Comparison of ENCODE assay signal across 30 mouse cellular contexts in genomic region chr11:96031701-96032100, GRCm38 (mm10). TPM values are rescaled to one million over a fixed set of nuclear protein-coding genes. Genes with fewer than 3 reads are reported as not detected.
DNase-seq lines count a peak whose midpoint lies in the region; ATAC-seq and TF ChIP-seq lines count a peak whose summit lies in the region.
"Had no signal": no experiment of that assay in that cellular context is flagged by ENCODE, and none has a peak within 500 bp of the region (broad histone marks: within the 10 kb centered on the region; RNA-seq: fewer than 3 reads in every experiment).

No protein-coding gene starts in this region.

- no peaks in the 10 kb centered on the region; the same call in 1 of the 2 replicates for H3K27me3 ChIP-seq in heart, postnatal 0 days (ENCODE audit: control insufficient read depth, insufficient read depth, low read length)
- peaks cover 2% of the 10 kb centered on the region; the same call in 1 of the 2 replicates for H3K27me3 ChIP-seq in heart, embryonic 10.5 days (ENCODE audit: insufficient read depth, poor library complexity, severe bottlenecking)
- no peaks in the 10 kb centered on the region for H3K27me3 ChIP-seq in lung, embryonic 14.5 days (ENCODE audit: insufficient read depth, low read length)

- no peak for ATAC-seq in heart, postnatal 0 days (ENCODE audit: insufficient read depth, low read depth)
- no peak for ATAC-seq in lung, embryonic 14.5 days (ENCODE audit: insufficient read depth)
- 0 out of 2 replicates have a peak, but pooled peaks have one; percentile 23 for ATAC-seq in megakaryocyte progenitor cell, adult 5-6 weeks (replicated peaks; ENCODE audit: poor library complexity)
- ATAC-seq: forebrain, embryonic 15.5 days; intestine, embryonic 16.5 days; midbrain, embryonic 15.5 days had no signal

- TF ChIP-seq CTCF in heart, postnatal 0 days (IDR thresholded peaks at IDR 0.05; ENCODE audit: low read depth) = peak; percentile 32; the same call in 1 of the 2 replicates
- TF ChIP-seq CTCF in lung, embryonic 14.5 days (IDR thresholded peaks at IDR 0.05; ENCODE audit: low read depth) = peak; percentile 41

- H3K4me1 ChIP-seq in heart, postnatal 0 days (ENCODE audit: control insufficient read depth, insufficient read depth) = peaks cover 10% of the 10 kb centered on the region
- H3K4me1 ChIP-seq in heart, embryonic 10.5 days = peaks cover 8% of the 10 kb centered on the region; the same call in 1 of the 2 replicates
- peaks cover 6% of the 10 kb centered on the region; the same call in 1 of the 2 replicates for H3K4me1 ChIP-seq in lung, embryonic 14.5 days (ENCODE audit: insufficient read depth)

- no peak for DNase-seq in heart, postnatal 0 days (ENCODE audit: low spot score)
- DNase-seq in heart, embryonic 10.5 days (ENCODE audit: low spot score) = no peak
- DNase-seq in lung, embryonic 14.5 days = no peak
- no peak for DNase-seq in lung, postnatal 25 days (ENCODE audit: low spot score)
- peak; percentile 77 for DNase-seq in ES-CJ7 (ENCODE audit: low read depth, low spot score)
- DNase-seq in layer of hippocampus, adult 9-10 months (ENCODE audit: low spot score) = no peak
- DNase-seq in right cerebral cortex, postnatal 4 days = no peak
- DNase-seq: adrenal gland, postnatal 10 days; cerebellum, adult 9-11 months; gastrocnemius, postnatal 36 days; heart, postnatal 14 days; right cerebral cortex, postnatal 14 days; thymus, postnatal 14 days had no signal

- no peaks in the 10 kb centered on the region for H3K9me3 ChIP-seq in heart, postnatal 0 days (replicated peaks; ENCODE audit: control insufficient read depth, low read length)
- H3K9me3 ChIP-seq in heart, embryonic 10.5 days = no peaks in the 10 kb centered on the region
- H3K9me3 ChIP-seq in lung, embryonic 14.5 days (ENCODE audit: low read depth, low read length) = no peaks in the 10 kb centered on the region
- H3K9me3 ChIP-seq: embryonic facial prominence, embryonic 12.5 days; forebrain, embryonic 15.5 days; G1E; limb, embryonic 10.5 days; megakaryocyte, embryonic 14.5 days; midbrain, embryonic 15.5 days had no signal

- no peak overlapping the region for H3K4me2 ChIP-seq in heart, postnatal 0 days (ENCODE audit: low read depth, low read length)
- H3K4me2 ChIP-seq in lung, embryonic 14.5 days = no peak overlapping the region
- H3K4me2 ChIP-seq: embryonic facial prominence, embryonic 12.5 days; forebrain, embryonic 15.5 days; heart, embryonic 11.5 days; hindbrain, embryonic 14.5 days; liver, embryonic 11.5 days; midbrain, embryonic 15.5 days had no signal

- H3K27ac ChIP-seq in heart, postnatal 0 days (ENCODE audit: low read depth) = no peak overlapping the region
- H3K27ac ChIP-seq in heart, embryonic 10.5 days = no peak overlapping the region
- no peak overlapping the region for H3K27ac ChIP-seq in lung, embryonic 14.5 days (ENCODE audit: low read depth)
- H3K27ac ChIP-seq: embryonic facial prominence, embryonic 12.5 days; forebrain, embryonic 15.5 days; hindbrain, embryonic 14.5 days; limb, embryonic 10.5 days; midbrain, embryonic 15.5 days had no signal

- no peak overlapping the region for H3K4me3 ChIP-seq in heart, postnatal 0 days (ENCODE audit: low read depth, low read length)
- H3K4me3 ChIP-seq in heart, embryonic 10.5 days = no peak overlapping the region
- no peak overlapping the region for H3K4me3 ChIP-seq in lung, embryonic 14.5 days (ENCODE audit: low read depth, low read length)
- H3K4me3 ChIP-seq: embryonic facial prominence, embryonic 12.5 days; forebrain, embryonic 15.5 days; limb, embryonic 10.5 days; megakaryocyte, embryonic 14.5 days; midbrain, embryonic 15.5 days had no signal

- H3K9ac ChIP-seq in heart, postnatal 0 days (replicated peaks; ENCODE audit: low read depth, low read length) = no peak overlapping the region
- no peak overlapping the region for H3K9ac ChIP-seq in lung, embryonic 14.5 days
- H3K9ac ChIP-seq: embryonic facial prominence, embryonic 12.5 days; forebrain, embryonic 15.5 days; hindbrain, embryonic 14.5 days; midbrain, embryonic 15.5 days had no signal

- 79% methylated on average over 2 of the region's 2 CpGs for WGBS in heart, postnatal 0 days
- WGBS in heart, embryonic 10.5 days = 76% methylated on average over 2 of the region's 2 CpGs
- 80% methylated on average over 2 of the region's 2 CpGs for whole genome bisulfite sequencing in lung, embryonic 14.5 days

- H3K36me3 ChIP-seq in heart, postnatal 0 days (replicated peaks; ENCODE audit: control insufficient read depth, insufficient read depth, low read length) = no peaks in the 10 kb centered on the region
- peaks cover 2% of the 10 kb centered on the region; the same call in 1 of the 2 replicates for H3K36me3 ChIP-seq in heart, embryonic 10.5 days
- no peaks in the 10 kb centered on the region for H3K36me3 ChIP-seq in lung, embryonic 14.5 days (ENCODE audit: insufficient read depth)
- H3K36me3 ChIP-seq: embryonic facial prominence, embryonic 12.5 days; forebrain, embryonic 15.5 days; midbrain, embryonic 15.5 days had no signal

- no peak for TF ChIP-seq EP300 in heart, postnatal 0 days (IDR thresholded peaks at IDR 0.05; ENCODE audit: low read depth)

RNA-seq across cellular contexts. Expression of gene Snf8, which starts 3.0 kb away (rescaled TPM):
- total RNA-seq in heart, postnatal 0 days (2014; rRNA removed; ENCODE audit: low replicate concordance) = 24.0 and 25.2 TPM in 2 replicates
- 59.4 and 63.0 TPM in 2 replicates for polyA plus RNA-seq in heart, postnatal 0 days (2015; fragmentation: Nextera tagmentation; extraction: Ambion mirVana)
- 88.3 and 102 TPM in 2 replicates for polyA plus RNA-seq in heart, embryonic 10.5 days (2016; fragmentation: Nextera tagmentation; extraction: Ambion mirVana)
- polyA plus RNA-seq in lung, embryonic 14.5 days (2014; fragmentation: Nextera tagmentation; extraction: Ambion mirVana) = 37.2 and 37.6 TPM in 2 replicates
- 71.4 and 78.1 TPM in 2 replicates for total RNA-seq in megakaryocyte progenitor cell, adult 5-6 weeks (2015)
- 51.6 and 56.1 TPM in 2 replicates for total RNA-seq in megakaryocyte progenitor cell, adult 5-6 weeks (2017)

RNA-seq across cellular contexts. Expression of gene Gip, which starts 7.4 kb away (rescaled TPM):
- not detected in 2 replicates for total RNA-seq in heart, postnatal 0 days (2014; rRNA removed; ENCODE audit: low replicate concordance)
- not detected in 2 replicates for polyA plus RNA-seq in heart, postnatal 0 days (2015; fragmentation: Nextera tagmentation; extraction: Ambion mirVana)
- not detected in 2 replicates for polyA plus RNA-seq in heart, embryonic 10.5 days (2016; fragmentation: Nextera tagmentation; extraction: Ambion mirVana)
- polyA plus RNA-seq in lung, embryonic 14.5 days (2014; fragmentation: Nextera tagmentation; extraction: Ambion mirVana) = not detected in 2 replicates
- total RNA-seq in megakaryocyte progenitor cell, adult 5-6 weeks (2015) = not detected in 2 replicates
- not detected in 2 replicates for total RNA-seq in megakaryocyte progenitor cell, adult 5-6 weeks (2017)
- total RNA-seq: adrenal gland, postnatal 10 days; G1E; gastrocnemius, postnatal 36 days; heart, postnatal 14 days; layer of hippocampus, adult 18-20 months; left cerebral cortex, adult 8-10 months; neutrophil, adult 5-6 weeks had no signal
- polyA plus RNA-seq: C2C12; embryonic facial prominence, embryonic 12.5 days; forebrain, embryonic 15.5 days; G1E; heart, embryonic 11.5 days; hindbrain, embryonic 14.5 days; kidney, embryonic 16.5 days; limb, embryonic 10.5 days; liver, embryonic 11.5 days; lung, embryonic 16.5 days; midbrain, embryonic 15.5 days had no signal

RNA-seq across cellular contexts. Expression of gene Igf2bp1, which starts 26.0 kb away (rescaled TPM):
- total RNA-seq in heart, postnatal 0 days (2014; rRNA removed; ENCODE audit: low replicate concordance) = 3.4 and 10.4 TPM in 2 replicates
- polyA plus RNA-seq in heart, postnatal 0 days (2015; fragmentation: Nextera tagmentation; extraction: Ambion mirVana) = 4.5 and 5.6 TPM in 2 replicates
- 88.7 and 107 TPM in 2 replicates for polyA plus RNA-seq in heart, embryonic 10.5 days (2016; fragmentation: Nextera tagmentation; extraction: Ambion mirVana)
- polyA plus RNA-seq in lung, embryonic 14.5 days (2014; fragmentation: Nextera tagmentation; extraction: Ambion mirVana) = 25.6 and 30.9 TPM in 2 replicates
- not detected in 2 replicates for total RNA-seq in megakaryocyte progenitor cell, adult 5-6 weeks (2015)
- total RNA-seq in megakaryocyte progenitor cell, adult 5-6 weeks (2017) = not detected in 2 replicates
- total RNA-seq: gastrocnemius, postnatal 36 days; layer of hippocampus, adult 18-20 months; neutrophil, adult 5-6 weeks had no signal

RNA-seq across cellular contexts. Expression of gene Ube2z, which starts 33.5 kb away (rescaled TPM):
- total RNA-seq in heart, postnatal 0 days (2014; rRNA removed; ENCODE audit: low replicate concordance) = 42.4 and 44.4 TPM in 2 replicates
- 19.3 and 20.0 TPM in 2 replicates for polyA plus RNA-seq in heart, postnatal 0 days (2015; fragmentation: Nextera tagmentation; extraction: Ambion mirVana)
- polyA plus RNA-seq in heart, embryonic 10.5 days (2016; fragmentation: Nextera tagmentation; extraction: Ambion mirVana) = 35.2 and 44.4 TPM in 2 replicates
- 37.8 and 43.2 TPM in 2 replicates for polyA plus RNA-seq in lung, embryonic 14.5 days (2014; fragmentation: Nextera tagmentation; extraction: Ambion mirVana)
- 21.3 and 21.8 TPM in 2 replicates for total RNA-seq in megakaryocyte progenitor cell, adult 5-6 weeks (2015)
- 18.2 and 19.3 TPM in 2 replicates for total RNA-seq in megakaryocyte progenitor cell, adult 5-6 weeks (2017)

RNA-seq across cellular contexts. Expression of gene Atp5g1, which starts 43.8 kb away (rescaled TPM):
- total RNA-seq in heart, postnatal 0 days (2014; rRNA removed; ENCODE audit: low replicate concordance) = 4,197 and 4,922 TPM in 2 replicates
- polyA plus RNA-seq in heart, postnatal 0 days (2015; fragmentation: Nextera tagmentation; extraction: Ambion mirVana) = 4,840 and 4,941 TPM in 2 replicates
- 1,240 and 1,624 TPM in 2 replicates for polyA plus RNA-seq in heart, embryonic 10.5 days (2016; fragmentation: Nextera tagmentation; extraction: Ambion mirVana)
- 725 and 738 TPM in 2 replicates for polyA plus RNA-seq in lung, embryonic 14.5 days (2014; fragmentation: Nextera tagmentation; extraction: Ambion mirVana)
- 577 and 669 TPM in 2 replicates for total RNA-seq in megakaryocyte progenitor cell, adult 5-6 weeks (2015)
- 72.0 and 102 TPM in 2 replicates for total RNA-seq in megakaryocyte progenitor cell, adult 5-6 weeks (2017)
